Mouse (Mus musculus) MEL (cell line): ENCODE measurements at regions not wholly inside any gene's neighbourhood (a gene's known extent, or its start where the extent isn't known, plus 50 kb on each side); places are given as distances from the start of the nearest gene placed in this dataset.

ENCODE experiments used
- DNase-seq: peaks from one replicate; pipeline ENCODE4 v3.0.0; 2011; ENCODE audit warnings: low read depth, low spot score
- H3K27ac ChIP-seq: 2 replicates; pipeline ENCODE4 v1.5.1; 2012; ENCODE audit warnings: low read depth, mild to moderate bottlenecking, control low read depth, low read length, moderate library complexity; ENCODE audit not compliant: control insufficient read depth
- H3K27me3 ChIP-seq, 2 experiments: fragments of 150-350 bp in 1 of 2; sonication (generic) in 1 of 2; 2 replicates each; pipeline ENCODE4 v1.6.1; 2012; ENCODE audit warnings: low read length in 2 of 2, mild to moderate bottlenecking in 2 of 2, improper control_type of control experiment in 1 of 2, moderate library complexity in 1 of 2; ENCODE audit not compliant: insufficient read depth in 2 of 2, control insufficient read depth in 1 of 2
- H3K36me3 ChIP-seq, 2 experiments: 2 replicates each; pipeline ENCODE4 v1.6.1; 2012 to 2014; ENCODE audit warnings: low read length in 2 of 2, improper control_type of control experiment in 1 of 2, inconsistent platforms in 1 of 2, mild to moderate bottlenecking in 1 of 2; ENCODE audit not compliant: insufficient read depth in 2 of 2, control insufficient read depth in 1 of 2
- H3K4me1 ChIP-seq, 2 experiments: fragments of 150-350 bp in 1 of 2; sonication (generic) in 1 of 2; 2 replicates each; pipeline ENCODE4 v1.6.1; 2012; ENCODE audit warnings: low read length in 2 of 2, improper control_type of control experiment in 1 of 2, mild to moderate bottlenecking in 1 of 2; ENCODE audit not compliant: insufficient read depth in 2 of 2, control insufficient read depth in 1 of 2
- H3K4me3 ChIP-seq, 2 experiments: fragments of 150-350 bp in 1 of 2; sonication (generic) in 1 of 2; 2 replicates each; pipeline ENCODE4 v1.5.1; 2012; ENCODE audit warnings: low read depth in 2 of 2, low read length in 2 of 2, mild to moderate bottlenecking in 2 of 2, moderate library complexity in 2 of 2, control low read depth in 1 of 2, improper control_type of control experiment in 1 of 2; ENCODE audit not compliant: control insufficient read depth in 1 of 2, insufficient read depth in 1 of 2
- H3K79me2 ChIP-seq: 2 replicates; pipeline ENCODE4 v1.6.1; 2012; ENCODE audit warnings: mild to moderate bottlenecking, low read length, moderate library complexity; ENCODE audit not compliant: control insufficient read depth, poor library complexity, insufficient read depth
- H3K9ac ChIP-seq: 2 replicates; pipeline ENCODE4 v1.6.1; 2012; ENCODE audit warnings: low read depth, mild to moderate bottlenecking, control low read depth, low read length, moderate library complexity; ENCODE audit not compliant: control insufficient read depth, poor library complexity, severe bottlenecking
- H3K9me3 ChIP-seq: fragments of 150-350 bp; sonication (generic); replicated peaks from 2 replicates; pipeline ENCODE4 v1.6.1; 2012; ENCODE audit warnings: mild to moderate bottlenecking, low read length, improper control_type of control experiment, moderate library complexity; ENCODE audit not compliant: insufficient read depth
- CTCF ChIP-seq, 3 experiments: IDR thresholded peaks in 2 of 3; conservative IDR thresholded peaks in 1 of 3; 2 replicates each; pipeline ENCODE4 v1.5.1; 2011 to 2012; ENCODE audit warnings: low read length in 3 of 3, low read depth in 2 of 3, mild to moderate bottlenecking in 2 of 3, improper control_type of control experiment in 1 of 3, inconsistent platforms in 1 of 3, mixed read lengths in 1 of 3, moderate library complexity in 1 of 3; ENCODE audit not compliant: control insufficient read depth in 1 of 3, insufficient read depth in 1 of 3, poor library complexity in 1 of 3, severe bottlenecking in 1 of 3
- E2F4 ChIP-seq: IDR thresholded peaks from 2 replicates; pipeline ENCODE4 v1.6.1; 2011; ENCODE audit warnings: low read depth, low read length, improper control_type of control experiment, borderline replicate concordance
- ELF1 ChIP-seq: IDR thresholded peaks from 2 replicates; pipeline ENCODE4 v1.6.1; 2014; ENCODE audit warnings: low read depth, mild to moderate bottlenecking, inconsistent platforms, low read length, improper control_type of control experiment, moderate library complexity
- EP300 ChIP-seq, 2 experiments: IDR thresholded peaks; 2 replicates each; pipeline ENCODE4 v1.6.1; 2011; ENCODE audit warnings: improper control_type of control experiment in 2 of 2, low read length in 2 of 2, low read depth in 1 of 2, mild to moderate bottlenecking in 1 of 2
- GABPA ChIP-seq: IDR thresholded peaks from 2 replicates; pipeline ENCODE4 v1.6.1; 2012; ENCODE audit warnings: low read depth, mild to moderate bottlenecking, inconsistent platforms, low read length, improper control_type of control experiment, moderate library complexity
- GATA1 ChIP-seq: IDR thresholded peaks from 2 replicates; pipeline ENCODE4 v1.6.1; 2011; ENCODE audit warnings: low read depth, low read length, improper control_type of control experiment
- MAFK ChIP-seq: IDR thresholded peaks from 2 replicates; pipeline ENCODE4 v1.6.1; 2011; ENCODE audit warnings: low read depth, mild to moderate bottlenecking, low read length, improper control_type of control experiment, borderline replicate concordance
- MAX ChIP-seq: IDR thresholded peaks from 2 replicates; pipeline ENCODE4 v1.6.1; 2011; ENCODE audit warnings: low read length, improper control_type of control experiment
- MEF2A ChIP-seq: IDR thresholded peaks from 2 replicates; pipeline ENCODE4 v1.6.1; 2014; ENCODE audit warnings: low read depth, mild to moderate bottlenecking, inconsistent platforms, low read length, improper control_type of control experiment; ENCODE audit not compliant: poor library complexity, insufficient replicate concordance, severe bottlenecking; ENCODE audit errors: extremely low read depth
- POLR2A ChIP-seq, 2 experiments: IDR thresholded peaks; 2 replicates each; pipeline ENCODE4 v1.6.1; 2011 to 2012; ENCODE audit warnings: low read length in 2 of 2, mild to moderate bottlenecking in 2 of 2, control low read depth in 1 of 2, improper control_type of control experiment in 1 of 2, low read depth in 1 of 2, moderate library complexity in 1 of 2; ENCODE audit not compliant: control insufficient read depth in 1 of 2, insufficient read depth in 1 of 2, poor library complexity in 1 of 2
- RAD21 ChIP-seq: IDR thresholded peaks from 2 replicates; pipeline ENCODE4 v1.6.1; 2011; ENCODE audit warnings: mild to moderate bottlenecking, low read depth, low read length, improper control_type of control experiment
- SIN3A ChIP-seq: IDR thresholded peaks from 2 replicates; pipeline ENCODE4 v1.6.1; 2012; ENCODE audit warnings: low read length, improper control_type of control experiment, inconsistent platforms
- TAL1 ChIP-seq: IDR thresholded peaks from 2 replicates; pipeline ENCODE4 v1.6.1; 2012; ENCODE audit warnings: mild to moderate bottlenecking, inconsistent platforms, low read length, moderate library complexity, mixed read lengths
- USF2 ChIP-seq, 2 experiments: IDR thresholded peaks; 2 replicates each; pipeline ENCODE4 v1.6.1; 2011 to 2012; ENCODE audit warnings: improper control_type of control experiment in 2 of 2, low read length in 2 of 2, borderline replicate concordance in 1 of 2, inconsistent platforms in 1 of 2, low read depth in 1 of 2, mild to moderate bottlenecking in 1 of 2; ENCODE audit not compliant: insufficient read depth in 1 of 2
- ZC3H11A ChIP-seq: IDR thresholded peaks from 2 replicates; pipeline ENCODE4 v1.6.1; 2012; ENCODE audit warnings: low read depth, mild to moderate bottlenecking, inconsistent platforms, low read length, improper control_type of control experiment
- ZNF384 ChIP-seq: IDR thresholded peaks from 2 replicates; pipeline ENCODE4 v1.6.1; 2012; ENCODE audit warnings: low read depth, mild to moderate bottlenecking, inconsistent platforms, low read length, improper control_type of control experiment

DNA sequence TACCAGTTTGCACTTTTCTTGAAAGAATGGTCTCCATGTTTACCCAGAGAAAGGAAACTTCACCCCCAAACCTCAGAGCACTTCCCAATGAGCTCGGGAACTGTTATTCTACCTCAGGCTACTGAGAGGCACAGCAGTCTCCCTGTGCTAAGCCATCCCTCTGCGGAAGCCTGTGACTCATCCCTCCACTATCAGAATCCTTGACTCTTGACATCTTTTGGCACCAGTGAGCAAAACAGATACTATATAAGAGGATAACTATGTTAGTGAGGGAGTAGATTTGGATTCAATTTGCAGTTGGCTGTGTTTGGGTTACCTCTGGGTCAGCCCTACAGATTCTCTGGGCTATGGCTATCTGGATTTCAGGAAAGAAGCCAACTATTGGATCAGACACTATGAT, 130.1 kb downstream of the Ttc8 start:
- TF ChIP-seq GABPA: no peak
- TF ChIP-seq ELF1: no peak
- TF ChIP-seq ZNF384: no peak
- TF ChIP-seq, all 39 proteins: peak for 0
- Histone ChIP-seq H3K4me1 (no peaks in the 10 kb centered on the region), H3K27me3 (peaks cover 0 to 3% of the 10 kb centered on the region in 2 experiments; a peak in 1 of 4 replicates), H3K36me3 (no peaks in the 10 kb centered on the region), H3K4me3 (no peak overlapping the region), H3K79me2 (no peaks in the 10 kb centered on the region), H3K9me3 (no peaks in the 10 kb centered on the region), H3K27ac (no peak overlapping the region), H3K9ac (no peak overlapping the region)
- no peak for DNase-seq

DNA sequence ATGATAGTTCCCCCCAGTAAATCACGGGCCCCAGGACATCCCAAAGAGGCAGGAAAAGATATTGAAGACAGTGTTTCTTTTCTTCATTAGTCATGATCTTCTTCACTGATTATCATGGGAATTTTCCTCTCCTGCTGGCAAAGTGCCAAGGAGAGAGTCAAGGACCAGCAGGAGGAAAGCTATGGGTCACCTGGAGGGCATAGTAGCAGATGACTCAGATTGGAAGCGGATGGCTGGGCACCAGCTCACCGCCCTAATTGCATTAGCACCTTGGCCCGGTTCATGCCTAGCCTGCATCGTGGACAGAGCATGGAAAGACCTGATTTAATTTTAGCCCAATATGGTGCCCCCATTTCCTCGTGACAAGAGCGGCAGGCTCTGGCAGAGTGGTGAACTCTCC, 132.2 kb downstream of the Ttc8 start:
- peaks cover 0 to 3% of the 10 kb centered on the region in 2 experiments; a peak in 1 of 4 replicates for H3K27me3 ChIP-seq
- H3K36me3 ChIP-seq: no peaks in the 10 kb centered on the region
- H3K9ac ChIP-seq: no peak overlapping the region
- H3K79me2 ChIP-seq: no peaks in the 10 kb centered on the region
- no peaks in the 10 kb centered on the region for H3K9me3 ChIP-seq
- no peak overlapping the region for H3K27ac ChIP-seq
- DNase-seq: no peak
- no peak overlapping the region for H3K4me3 ChIP-seq
- TF ChIP-seq E2F4 (no peak), GABPA (no peak)
- H3K4me1 ChIP-seq: no peaks in the 10 kb centered on the region

DNA sequence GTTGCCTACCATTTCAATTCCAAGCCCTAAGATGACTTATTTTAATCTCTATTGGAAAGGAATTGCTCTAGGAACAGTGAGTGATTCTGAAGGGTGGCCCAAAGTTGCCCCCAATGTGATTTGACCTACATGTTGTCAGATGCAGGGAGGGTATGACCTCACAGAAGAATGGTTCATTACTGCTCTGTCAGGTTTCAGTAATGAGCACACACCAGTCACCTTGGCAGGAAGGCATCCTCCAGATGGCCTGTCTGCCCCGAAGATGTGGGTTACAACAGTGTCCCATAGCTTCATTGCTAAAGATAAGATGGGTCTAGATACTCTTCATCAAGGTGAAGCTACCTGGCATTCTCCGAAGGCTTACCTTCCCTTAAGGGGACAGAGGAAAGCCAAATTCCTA, 137.1 kb downstream of the Ttc8 start:
- 0 out of 4 replicates have a peak, but pooled peaks cover 0 to 2% of the 10 kb centered on the region in 2 experiments for H3K27me3 ChIP-seq
- no peak overlapping the region for H3K27ac ChIP-seq
- no peak for DNase-seq
- H3K9ac ChIP-seq: no peak overlapping the region
- no peaks in the 10 kb centered on the region for H3K9me3 ChIP-seq
- TF ChIP-seq POLR2A (IDR thresholded peaks at IDR 0.05; ENCODE audit: control insufficient read depth in 1 of 2, insufficient read depth in 1 of 2, low read depth in 1 of 2, low read length in 2 of 2, poor library complexity in 1 of 2) (no peak), MAX (no peak), USF2 (IDR thresholded peaks at IDR 0.05; ENCODE audit: borderline replicate concordance in 1 of 2, insufficient read depth in 1 of 2, low read depth in 1 of 2, low read length in 2 of 2) (no peak), CTCF (IDR thresholded peaks at IDR 0.05 in 2 of 3, conservative IDR thresholded peaks at IDR 0.05 in 1 of 3; ENCODE audit: control insufficient read depth in 1 of 3, insufficient read depth in 1 of 3, low read depth in 2 of 3, low read length in 3 of 3, poor library complexity in 1 of 3, severe bottlenecking in 1 of 3) (no peak), SIN3A (no peak), MEF2A (no peak), RAD21 (no peak), GATA1 (no peak), MAFK (no peak), TAL1 (no peak), ZC3H11A (no peak), EP300 (IDR thresholded peaks at IDR 0.05; ENCODE audit: low read depth in 1 of 2, low read length in 2 of 2) (no peak)
- H3K4me1 ChIP-seq: no peaks in the 10 kb centered on the region
- no peak overlapping the region for H3K4me3 ChIP-seq
- H3K36me3 ChIP-seq: no peaks in the 10 kb centered on the region
- H3K79me2 ChIP-seq: no peaks in the 10 kb centered on the region
